In the genomic region with DNA sequence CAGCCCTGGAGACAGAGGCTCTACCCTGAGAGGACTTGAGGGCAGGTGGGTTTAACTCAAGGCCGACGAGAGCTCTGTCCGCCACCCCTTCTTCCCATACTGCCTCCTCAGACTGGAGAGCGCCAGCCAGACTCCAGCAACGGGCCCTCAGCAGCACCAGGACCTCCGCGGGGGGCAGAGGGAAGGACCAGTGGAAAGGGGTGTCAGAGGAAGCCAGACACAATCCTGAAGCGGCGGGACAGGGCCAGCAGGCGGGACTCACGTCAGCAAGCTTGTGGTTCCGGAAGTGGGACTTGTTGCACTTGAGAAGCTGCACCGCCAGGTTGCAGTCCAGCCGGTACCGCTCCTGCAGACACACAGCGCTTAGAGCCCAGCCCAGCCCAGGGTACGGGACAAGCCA, we compare ENCODE assay signal across 20 mouse cellular contexts. TPM values are rescaled to one million over a fixed set of nuclear protein-coding genes. Genes with fewer than 3 reads are reported as not detected.
DNase-seq lines count a peak whose midpoint lies in the region; ATAC-seq and TF ChIP-seq lines count a peak whose summit lies in the region.
"Had no signal": no experiment of that assay in that cellular context is flagged by ENCODE, and none has a peak within 500 bp of the region (broad histone marks: within the 10 kb centered on the region; RNA-seq: fewer than 3 reads in every experiment).

No protein-coding gene starts in this region.

- no peak overlapping the region for H3ac ChIP-seq in myocyte (ENCODE audit: control insufficient read depth, insufficient read length)

- no peak for TF ChIP-seq POLR2A in myocyte (IDR thresholded peaks at IDR 0.05; ENCODE audit: insufficient read length, low read depth)

- peaks cover 5% of the 10 kb centered on the region for H3K79me2 ChIP-seq in myocyte (ENCODE audit: control insufficient read depth, insufficient read depth)

- no peak for DNase-seq in heart, postnatal 36 days
- no peak for DNase-seq in heart, adult 8-10 months (ENCODE audit: low spot score)
- peak; percentile 36 for DNase-seq in ZHBTc4 (ENCODE audit: low read depth, low spot score)
- DNase-seq in lung, adult 18-20 months, result no peak
- DNase-seq: adrenal gland, adult 8-10 months; adrenal gland, postnatal 14 days; adrenal gland, postnatal 36 days; cerebellum, adult 11-12 months; cerebellum, adult 9-10 months; cerebellum, postnatal 10 days; cerebellum, postnatal 25 days had no signal

- H3K36me3 ChIP-seq in heart, embryonic 12.5 days, result peaks cover 85% of the 10 kb centered on the region
- peaks cover 59% of the 10 kb centered on the region for H3K36me3 ChIP-seq in heart, embryonic 15.5 days
- H3K36me3 ChIP-seq in myocyte (ENCODE audit: control insufficient read depth, insufficient read depth), result peaks cover 17% of the 10 kb centered on the region

- no peak overlapping the region for H3K4me2 ChIP-seq in heart, embryonic 12.5 days
- H3K4me2 ChIP-seq in heart, embryonic 15.5 days, result no peak overlapping the region
- no peak overlapping the region for H3K4me2 ChIP-seq in myocyte (ENCODE audit: low read depth)
- H3K4me2 ChIP-seq: embryonic facial prominence, embryonic 12.5 days; forebrain, embryonic 13.5 days; forebrain, embryonic 15.5 days had no signal

- peak overlapping the region; percentile 32; the same call in 1 of the 2 replicates for H3K27ac ChIP-seq in heart, embryonic 12.5 days (ENCODE audit: poor library complexity, severe bottlenecking)
- H3K27ac ChIP-seq in heart, embryonic 15.5 days, result peak overlapping the region; percentile 23; the same call in 1 of the 2 replicates
- H3K27ac ChIP-seq: embryonic facial prominence, embryonic 10.5 days; embryonic facial prominence, embryonic 12.5 days; forebrain, embryonic 13.5 days; forebrain, embryonic 15.5 days had no signal

- 0 out of 2 replicates have a peak, but pooled peaks cover 4% of the 10 kb centered on the region for H3K9me3 ChIP-seq in heart, embryonic 12.5 days (replicated peaks)
- no peaks in the 10 kb centered on the region for H3K9me3 ChIP-seq in heart, embryonic 15.5 days (replicated peaks)
- H3K9me3 ChIP-seq: embryonic facial prominence, embryonic 10.5 days; forebrain, embryonic 13.5 days; forebrain, embryonic 15.5 days had no signal

- H3K4me1 ChIP-seq in heart, embryonic 12.5 days (replicated peaks), result peaks cover under 1% of the 10 kb centered on the region
- 0 out of 2 replicates have a peak, but pooled peaks cover 2% of the 10 kb centered on the region for H3K4me1 ChIP-seq in heart, embryonic 15.5 days (replicated peaks)

- no peak for ATAC-seq in heart, embryonic 12.5 days (ENCODE audit: insufficient number of reproducible peaks, low FRiP score)
- ATAC-seq in heart, embryonic 15.5 days (replicated peaks; ENCODE audit: insufficient number of reproducible peaks, insufficient read depth, low FRiP score, low read depth), result no peak
- ATAC-seq: activated CD4-positive, CD25-positive, alpha-beta regulatory T cell, adult 4 months; forebrain, embryonic 13.5 days; forebrain, embryonic 15.5 days had no signal

- H3K27me3 ChIP-seq in heart, embryonic 12.5 days (replicated peaks), result peaks cover 23% of the 10 kb centered on the region
- peaks cover 9% of the 10 kb centered on the region for H3K27me3 ChIP-seq in heart, embryonic 15.5 days
- no peaks in the 10 kb centered on the region for H3K27me3 ChIP-seq in myocyte (ENCODE audit: control insufficient read depth, insufficient read depth, insufficient read length)

- 85% methylated on average over 17 of the region's 17 CpGs for WGBS in heart, embryonic 12.5 days
- 82% methylated on average over 17 of the region's 17 CpGs for WGBS in heart, embryonic 15.5 days

- intact Hi-C loops in heart, postnatal 36 days (cut with DNase I), result no loop called here

- no peak overlapping the region for H3K9ac ChIP-seq in heart, embryonic 12.5 days
- H3K9ac ChIP-seq in heart, embryonic 15.5 days, result no peak overlapping the region
- H3K9ac ChIP-seq: embryonic facial prominence, embryonic 12.5 days; forebrain, embryonic 13.5 days; forebrain, embryonic 15.5 days had no signal

- no peak overlapping the region for H3K4me3 ChIP-seq in heart, embryonic 12.5 days
- no peak overlapping the region for H3K4me3 ChIP-seq in heart, embryonic 15.5 days
- no peak overlapping the region for H3K4me3 ChIP-seq in myocyte
- H3K4me3 ChIP-seq: embryonic facial prominence, embryonic 10.5 days; embryonic facial prominence, embryonic 12.5 days; forebrain, embryonic 13.5 days; forebrain, embryonic 15.5 days had no signal

TF ChIP-seq in myocyte, 11 proteins besides CTCF, POLR2A, EP300 and RAD21:
- TF ChIP-seq POLR2AphosphoS2 (IDR thresholded peaks at IDR 0.05; ENCODE audit: insufficient read length, low read depth) (peak; percentile 8), CEBPB (IDR thresholded peaks at IDR 0.05; ENCODE audit: insufficient read depth, poor library complexity, severe bottlenecking) (no peak)

RNA-seq across cellular contexts. Expression of a gene that starts 6.3 kb away (rescaled TPM):
- polyA plus RNA-seq in heart, embryonic 12.5 days (2016; fragmentation: Nextera tagmentation; extraction: Ambion mirVana), result 0.89 and 0.91 TPM in 2 replicates
- under 1 TPM; 0.22 to 0.30 TPM for total RNA-seq in heart, postnatal 36 days (2021)
- polyA plus RNA-seq in heart, embryonic 15.5 days (2015; fragmentation: Nextera tagmentation; extraction: Ambion mirVana), result 0.47 and 0.94 TPM in 2 replicates
- under 1 TPM in 2 of 4 experiments, not detected in 2; 0.12 to 0.14 TPM for total RNA-seq in heart, adult 8-10 months (2022)
- polyA plus RNA-seq in myocyte (2012; fragmentation: generic; extraction: Trizol), result 2.0 TPM

RNA-seq across cellular contexts. Expression of a gene that starts 11.8 kb away (rescaled TPM):
- 66.6 and 72.0 TPM in 2 replicates for polyA plus RNA-seq in heart, embryonic 12.5 days (2016; fragmentation: Nextera tagmentation; extraction: Ambion mirVana)
- total RNA-seq in heart, postnatal 36 days (2021), result 10 to 100 TPM; 83.3 to 86.2 TPM
- 72.1 and 97.8 TPM in 2 replicates for polyA plus RNA-seq in heart, embryonic 15.5 days (2015; fragmentation: Nextera tagmentation; extraction: Ambion mirVana)
- 10 to 100 TPM; 82.2 to 91.1 (median 85.5) TPM for total RNA-seq in heart, adult 8-10 months (2022)
- 112 TPM for polyA plus RNA-seq in myocyte (2012; fragmentation: generic; extraction: Trizol)

RNA-seq across cellular contexts. Expression of a gene that starts 11.8 kb away (rescaled TPM):
- polyA plus RNA-seq in heart, embryonic 12.5 days (2016; fragmentation: Nextera tagmentation; extraction: Ambion mirVana), result 44.5 and 48.6 TPM in 2 replicates
- 10 to 100 TPM; 22.2 to 25.1 TPM for total RNA-seq in heart, postnatal 36 days (2021)
- polyA plus RNA-seq in heart, embryonic 15.5 days (2015; fragmentation: Nextera tagmentation; extraction: Ambion mirVana), result 36.3 and 51.0 TPM in 2 replicates
- total RNA-seq in heart, adult 8-10 months (2022), result 10 to 100 TPM; 20.4 to 25.6 (median 22.7) TPM
- polyA plus RNA-seq in myocyte (2012; fragmentation: generic; extraction: Trizol), result 105 TPM

RNA-seq across cellular contexts. Expression of a gene that starts 23.2 kb away (rescaled TPM):
- polyA plus RNA-seq in heart, embryonic 12.5 days (2016; fragmentation: Nextera tagmentation; extraction: Ambion mirVana), result 43.7 and 44.1 TPM in 2 replicates
- 10 to 100 TPM; 33.8 to 43.6 TPM for total RNA-seq in heart, postnatal 36 days (2021)
- polyA plus RNA-seq in heart, embryonic 15.5 days (2015; fragmentation: Nextera tagmentation; extraction: Ambion mirVana), result 39.5 and 44.9 TPM in 2 replicates
- total RNA-seq in heart, adult 8-10 months (2022), result 10 to 100 TPM; 26.0 to 39.5 (median 35.6) TPM
- polyA plus RNA-seq in myocyte (2012; fragmentation: generic; extraction: Trizol), result 50.9 TPM

RNA-seq across cellular contexts. Expression of a gene that starts 37.5 kb away (rescaled TPM):
- polyA plus RNA-seq in heart, embryonic 12.5 days (2016; fragmentation: Nextera tagmentation; extraction: Ambion mirVana), result 0.28 and 0.33 TPM in 2 replicates
- total RNA-seq in heart, postnatal 36 days (2021), result under 1 TPM; 0.39 to 0.60 TPM
- 0.49 and 1.7 TPM in 2 replicates for polyA plus RNA-seq in heart, embryonic 15.5 days (2015; fragmentation: Nextera tagmentation; extraction: Ambion mirVana)
- under 1 TPM in 2 of 4 experiments, not detected in 2; 0.14 to 0.53 TPM for total RNA-seq in heart, adult 8-10 months (2022)
- polyA plus RNA-seq in myocyte (2012; fragmentation: generic; extraction: Trizol), result 1.8 TPM
- total RNA-seq: MEL had no signal
- polyA plus RNA-seq: activated CD4-positive, CD25-positive, alpha-beta regulatory T cell, adult 4 months had no signal
